ENCODE assay signal across 24 mouse cellular contexts in genomic region chr13:84192723-84193122, GRCm38 (mm10). TPM values are rescaled to one million over a fixed set of nuclear protein-coding genes. Genes with fewer than 3 reads are reported as not detected.
DNase-seq lines count a peak whose midpoint lies in the region; ATAC-seq lines count a peak whose summit lies in the region.
"Had no signal": no experiment of that assay in that cellular context is flagged by ENCODE, and none has a peak within 500 bp of the region (broad histone marks: within the 10 kb centered on the region; RNA-seq: fewer than 3 reads in every experiment).

No protein-coding gene starts in this region.

- ATAC-seq in granulocyte monocyte progenitor cell, adult 5-6 weeks (replicated peaks; ENCODE audit: poor library complexity, severe bottlenecking), result peak; percentile 88
- ATAC-seq in megakaryocyte progenitor cell, adult 5-6 weeks (replicated peaks; ENCODE audit: poor library complexity), result peak; percentile 94
- no peak for ATAC-seq in midbrain, embryonic 14.5 days (ENCODE audit: low FRiP score, low TSS enrichment)
- ATAC-seq: activated CD4-positive, CD25-positive, alpha-beta regulatory T cell, adult 4 months; CD4-positive, CD25-positive, alpha-beta regulatory T cell, adult 4 months; Patski had no signal

- H3K27ac ChIP-seq in forebrain, embryonic 10.5 days, result no peak overlapping the region
- H3K27ac ChIP-seq in midbrain, embryonic 14.5 days (replicated peaks; ENCODE audit: low read depth, low read length), result no peak overlapping the region

- H3K36me3 ChIP-seq in forebrain, embryonic 10.5 days (replicated peaks), result no peaks in the 10 kb centered on the region
- H3K36me3 ChIP-seq in midbrain, embryonic 14.5 days (ENCODE audit: control insufficient read depth, insufficient read depth, low read length), result no peaks in the 10 kb centered on the region
- H3K36me3 ChIP-seq: G1E had no signal

- DNase-seq in 416B (ENCODE audit: low read depth) (peak; percentile 24), adipocyte (ENCODE audit: low spot score) (peak; percentile 41)
- no peak for DNase-seq in forebrain, embryonic 10.5 days (ENCODE audit: extremely low spot score, low spot score)
- DNase-seq in midbrain, embryonic 14.5 days, result no peak
- no peak for DNase-seq in embryo, embryonic 11 days
- DNase-seq in thymus, postnatal 4 days, result no peak
- DNase-seq: adrenal gland, adult 2 months; adrenal gland, adult 8-10 months; adrenal gland, postnatal 10 days; adrenal gland, postnatal 14 days; adrenal gland, postnatal 25 days; adrenal gland, postnatal 36 days; B cell, adult 2 months; cerebellum, adult 11 months; cerebellum, adult 11-12 months; cerebellum, adult 18-20 months; cerebellum, adult 2 months had no signal

- H3K4me2 ChIP-seq in midbrain, embryonic 14.5 days (ENCODE audit: low read length), result no peak overlapping the region

- no peak overlapping the region for H3K4me3 ChIP-seq in forebrain, embryonic 10.5 days
- no peak overlapping the region for H3K4me3 ChIP-seq in midbrain, embryonic 14.5 days (replicated peaks; ENCODE audit: low read depth, low read length)

- WGBS in forebrain, embryonic 10.5 days, result 86% methylated on average over 3 of the region's 3 CpGs
- WGBS in midbrain, embryonic 14.5 days, result 84% methylated on average over 3 of the region's 3 CpGs

- H3K9ac ChIP-seq in midbrain, embryonic 14.5 days (replicated peaks; ENCODE audit: low read length), result no peak overlapping the region

- H3K4me1 ChIP-seq in forebrain, embryonic 10.5 days, result no peaks in the 10 kb centered on the region
- no peaks in the 10 kb centered on the region for H3K4me1 ChIP-seq in midbrain, embryonic 14.5 days (ENCODE audit: control insufficient read depth, insufficient read depth, low read length)

- no peaks in the 10 kb centered on the region; the same call in 1 of the 2 replicates for H3K9me3 ChIP-seq in forebrain, embryonic 10.5 days
- H3K9me3 ChIP-seq in midbrain, embryonic 14.5 days (ENCODE audit: control insufficient read depth, low read length), result peaks cover 4% of the 10 kb centered on the region; the same call in 1 of the 2 replicates
- H3K9me3 ChIP-seq: G1E had no signal

- no peaks in the 10 kb centered on the region for H3K27me3 ChIP-seq in forebrain, embryonic 10.5 days (ENCODE audit: poor library complexity, severe bottlenecking)
- no peaks in the 10 kb centered on the region for H3K27me3 ChIP-seq in midbrain, embryonic 14.5 days (ENCODE audit: control insufficient read depth, insufficient read depth, low read length)
- H3K27me3 ChIP-seq: CH12.LX, Patski had no signal

RNA-seq across cellular contexts. Expression of gene Tmem161b, which starts 29.4 kb away (rescaled TPM):
- total RNA-seq in granulocyte monocyte progenitor cell, adult 5-6 weeks (2014; fragmentation: Nextera tagmentation), result 15.3 and 30.4 TPM in 2 replicates
- 11.9 and 22.6 TPM in 2 replicates for total RNA-seq in granulocyte monocyte progenitor cell, adult 5-6 weeks (2017)
- 17.9 and 21.6 TPM in 2 replicates for total RNA-seq in megakaryocyte progenitor cell, adult 5-6 weeks (2015)
- total RNA-seq in megakaryocyte progenitor cell, adult 5-6 weeks (2017), result 12.9 and 14.4 TPM in 2 replicates
- polyA plus RNA-seq in forebrain, embryonic 10.5 days (2016; fragmentation: Nextera tagmentation; extraction: Ambion mirVana), result 22.7 and 23.0 TPM in 2 replicates
- 28.6 and 29.9 TPM in 2 replicates for polyA plus RNA-seq in midbrain, embryonic 14.5 days (2014; fragmentation: Nextera tagmentation; extraction: Ambion mirVana)

Comparison
In these comparisons a context has a peak if more than half of its experiments do, and no peak if none do; other contexts are left out.
1. DNase-seq: peak in 416B (single experiment) and adipocyte (single experiment); none in forebrain, embryonic 10.5 days (single experiment), midbrain, embryonic 14.5 days (single experiment), embryo, embryonic 11 days (single experiment) and thymus, postnatal 4 days (single experiment).